In genomic region chr7:121312961-121313587, GRCm38 (mm10) we compare ENCODE assay signal across 10 mouse cellular contexts.
DNase-seq lines count a peak whose midpoint lies in the region; ATAC-seq and TF ChIP-seq lines count a peak whose summit lies in the region.
"Had no signal": no experiment of that assay in that cellular context is flagged by ENCODE, and none has a peak within 500 bp of the region (broad histone marks: within the 10 kb centered on the region; RNA-seq: fewer than 3 reads in every experiment).

No protein-coding gene starts in this region.

- H3K9me3 ChIP-seq in heart, embryonic 12.5 days (replicated peaks), result no peaks in the 10 kb centered on the region
- no peaks in the 10 kb centered on the region for H3K9me3 ChIP-seq in embryonic facial prominence, embryonic 11.5 days (replicated peaks; ENCODE audit: control insufficient read depth, low read length)
- H3K9me3 ChIP-seq in hindbrain, postnatal 0 days (ENCODE audit: low read length), result no peaks in the 10 kb centered on the region
- no peaks in the 10 kb centered on the region for H3K9me3 ChIP-seq in neural tube, embryonic 14.5 days (ENCODE audit: control insufficient read depth, low read length)
- H3K9me3 ChIP-seq: megakaryocyte, embryonic 14.5 days had no signal

- 19% methylated on average over 19 of the region's 19 CpGs for WGBS in heart, embryonic 12.5 days
- 19% methylated on average over 19 of the region's 19 CpGs for WGBS in heart, adult 2 months
- 10% methylated on average over 19 of the region's 19 CpGs for WGBS in embryonic facial prominence, embryonic 11.5 days
- 5% methylated on average over 19 of the region's 19 CpGs for WGBS in hindbrain, postnatal 0 days
- 12% methylated on average over 19 of the region's 19 CpGs for WGBS in neural tube, embryonic 14.5 days

- no peak overlapping the region for H3K4me3 ChIP-seq in heart, embryonic 12.5 days
- H3K4me3 ChIP-seq in heart, adult 2 months, result no peak overlapping the region
- no peak overlapping the region for H3K4me3 ChIP-seq in embryonic facial prominence, embryonic 11.5 days (ENCODE audit: low read depth, low read length)
- H3K4me3 ChIP-seq in hindbrain, postnatal 0 days (ENCODE audit: low read length), result no peak overlapping the region
- H3K4me3 ChIP-seq in neural tube, embryonic 14.5 days (ENCODE audit: low read depth, low read length), result no peak overlapping the region
- H3K4me3 ChIP-seq: left cerebral cortex, adult 2 months; megakaryocyte, embryonic 14.5 days had no signal

- no peak for ATAC-seq in heart, embryonic 12.5 days (ENCODE audit: insufficient number of reproducible peaks, low FRiP score)
- no peak for ATAC-seq in embryonic facial prominence, embryonic 11.5 days (replicated peaks; ENCODE audit: insufficient number of reproducible peaks, low FRiP score, low TSS enrichment, low read depth)
- 0 out of 2 replicates have a peak, but pooled peaks have one; percentile 32 for ATAC-seq in hindbrain, postnatal 0 days
- ATAC-seq in neural tube, embryonic 14.5 days (ENCODE audit: low read depth), result peak; percentile 68; the same call in 1 of the 2 replicates

- peaks cover 18% of the 10 kb centered on the region for H3K27me3 ChIP-seq in heart, embryonic 12.5 days (replicated peaks)
- H3K27me3 ChIP-seq in heart, adult 2 months (ENCODE audit: control insufficient read depth, insufficient read depth, low read length), result no peaks in the 10 kb centered on the region
- H3K27me3 ChIP-seq in embryonic facial prominence, embryonic 11.5 days (ENCODE audit: control insufficient read depth, insufficient read depth, low read length), result no peaks in the 10 kb centered on the region
- H3K27me3 ChIP-seq in hindbrain, postnatal 0 days (ENCODE audit: insufficient read depth, low read length), result no peaks in the 10 kb centered on the region
- H3K27me3 ChIP-seq in neural tube, embryonic 14.5 days (ENCODE audit: control insufficient read depth, insufficient read depth, low read length), result no peaks in the 10 kb centered on the region

- DNase-seq in heart, adult 2 months, result no peak
- DNase-seq in embryonic facial prominence, embryonic 11.5 days (ENCODE audit: low spot score), result peak; percentile 24
- peak; percentile 39 for DNase-seq in hindbrain, postnatal 0 days (ENCODE audit: low spot score)
- DNase-seq in spleen, postnatal 36 days (ENCODE audit: low spot score in 2 of 2), result no peak
- no peak for DNase-seq in spleen, postnatal 4 days (ENCODE audit: low spot score in 2 of 2)
- DNase-seq in spleen, adult 18-20 months, result no peak

- no peaks in the 10 kb centered on the region for H3K79me2 ChIP-seq in heart, adult 2 months (replicated peaks; ENCODE audit: control insufficient read depth, insufficient read depth, low read length)

- TF ChIP-seq EP300 in heart, adult 2 months (IDR thresholded peaks at IDR 0.05; ENCODE audit: insufficient read depth, low read depth, low read length), result no peak

- no peaks in the 10 kb centered on the region for H3K36me3 ChIP-seq in heart, embryonic 12.5 days
- H3K36me3 ChIP-seq in heart, adult 2 months (ENCODE audit: control insufficient read depth, insufficient read depth, low read length), result no peaks in the 10 kb centered on the region
- no peaks in the 10 kb centered on the region for H3K36me3 ChIP-seq in embryonic facial prominence, embryonic 11.5 days (replicated peaks; ENCODE audit: control insufficient read depth, insufficient read depth, low read depth, low read length)
- no peaks in the 10 kb centered on the region for H3K36me3 ChIP-seq in hindbrain, postnatal 0 days (ENCODE audit: insufficient read depth, low read length)
- no peaks in the 10 kb centered on the region for H3K36me3 ChIP-seq in neural tube, embryonic 14.5 days (ENCODE audit: control insufficient read depth, insufficient read depth, low read length)

- no peak overlapping the region for H3K27ac ChIP-seq in heart, embryonic 12.5 days (ENCODE audit: poor library complexity, severe bottlenecking)
- no peak overlapping the region for H3K27ac ChIP-seq in heart, adult 2 months
- no peak overlapping the region for H3K27ac ChIP-seq in embryonic facial prominence, embryonic 11.5 days (replicated peaks; ENCODE audit: low read depth, low read length)
- no peak overlapping the region for H3K27ac ChIP-seq in hindbrain, postnatal 0 days
- 0 out of 2 replicates have a peak overlapping the region, but pooled peaks have one; percentile 1 for H3K27ac ChIP-seq in neural tube, embryonic 14.5 days (ENCODE audit: low read depth, low read length)
- H3K27ac ChIP-seq: left cerebral cortex, adult 2 months had no signal

- no peak for TF ChIP-seq CTCF in heart, adult 2 months (IDR thresholded peaks at IDR 0.05)
- TF ChIP-seq CTCF in hindbrain, postnatal 0 days (IDR thresholded peaks at IDR 0.05; ENCODE audit: low read depth), result no peak

- TF ChIP-seq POLR2A in heart, adult 2 months (IDR thresholded peaks at IDR 0.05; ENCODE audit: insufficient read depth, low read depth, low read length), result no peak

- intact Hi-C loops in heart, adult 2 months (cut with DNase I), result no loop called here

- no peaks in the 10 kb centered on the region for H3K4me1 ChIP-seq in heart, embryonic 12.5 days (replicated peaks)
- no peaks in the 10 kb centered on the region for H3K4me1 ChIP-seq in heart, adult 2 months (ENCODE audit: control insufficient read depth, insufficient read depth, low read length)
- H3K4me1 ChIP-seq in embryonic facial prominence, embryonic 11.5 days (ENCODE audit: control insufficient read depth, insufficient read depth, low read length), result no peaks in the 10 kb centered on the region
- H3K4me1 ChIP-seq in hindbrain, postnatal 0 days (ENCODE audit: insufficient read depth, low read length), result no peaks in the 10 kb centered on the region
- peaks cover 6% of the 10 kb centered on the region; the same call in 1 of the 2 replicates for H3K4me1 ChIP-seq in neural tube, embryonic 14.5 days (ENCODE audit: control insufficient read depth, insufficient read depth, low read length)
- H3K4me1 ChIP-seq: megakaryocyte, embryonic 14.5 days had no signal

- no peak overlapping the region for H3K9ac ChIP-seq in heart, embryonic 12.5 days
- no peak overlapping the region for H3K9ac ChIP-seq in heart, adult 2 months (ENCODE audit: low read depth, low read length)
- H3K9ac ChIP-seq in embryonic facial prominence, embryonic 11.5 days (replicated peaks; ENCODE audit: low read length), result no peak overlapping the region
- H3K9ac ChIP-seq in hindbrain, postnatal 0 days (replicated peaks; ENCODE audit: low read length), result peak overlapping the region; percentile 30; the same call in 1 of the 2 replicates
- H3K9ac ChIP-seq in neural tube, embryonic 14.5 days (replicated peaks; ENCODE audit: low read depth, low read length), result no peak overlapping the region; the same call in 1 of the 2 replicates

- peak overlapping the region; percentile 50 for H3K4me2 ChIP-seq in heart, embryonic 12.5 days
- peak overlapping the region; percentile 11; the same call in 1 of the 2 replicates for H3K4me2 ChIP-seq in embryonic facial prominence, embryonic 11.5 days (ENCODE audit: low read depth, low read length)
- H3K4me2 ChIP-seq in hindbrain, postnatal 0 days (ENCODE audit: low read depth, low read length), result peak overlapping the region; percentile 31
- H3K4me2 ChIP-seq in neural tube, embryonic 14.5 days (ENCODE audit: low read depth, low read length), result peak overlapping the region; percentile 27; the same call in 1 of the 2 replicates

Comparison
In these comparisons a context has a peak if more than half of its experiments do, and no peak if none do; other contexts are left out.
1. ATAC-seq: peak in hindbrain, postnatal 0 days (single experiment) and neural tube, embryonic 14.5 days (single experiment); none in heart, embryonic 12.5 days (single experiment) and embryonic facial prominence, embryonic 11.5 days (single experiment).
2. DNase-seq: peak in embryonic facial prominence, embryonic 11.5 days (single experiment) and hindbrain, postnatal 0 days (single experiment); none in heart, adult 2 months (0 of 2), spleen, postnatal 36 days (0 of 2), spleen, postnatal 4 days (0 of 2) and spleen, adult 18-20 months (0 of 2).
3. Peak in every context shown above with its lines, with median percentiles within 50 percentile points of each other: H3K4me2 ChIP-seq.